Mouse (Mus musculus): ENCODE measurements at regions not wholly inside any gene's neighbourhood (a gene's known extent, or its start where the extent isn't known, plus 50 kb on each side); places are given as distances from the start of the nearest gene placed in this dataset.

DNA sequence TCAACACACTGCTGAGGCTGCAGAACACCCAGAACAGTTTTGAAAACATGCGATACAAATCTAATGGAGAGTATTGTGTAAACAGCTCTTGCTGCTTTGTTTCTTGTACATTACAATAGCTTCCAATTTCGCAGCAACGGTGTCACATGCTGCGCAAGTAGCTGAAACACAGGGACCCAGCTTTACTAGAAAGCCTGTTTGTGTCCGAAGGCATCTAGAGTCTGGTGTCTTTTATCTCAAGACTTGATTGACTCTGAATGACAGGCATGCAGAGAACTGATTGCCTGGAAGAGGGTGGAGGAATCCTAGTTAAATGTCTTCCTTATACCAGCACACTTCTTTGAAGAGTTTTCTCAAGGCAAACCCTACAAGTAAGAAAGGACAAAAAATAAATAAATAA, 66.1 kb upstream of the Fgf10 start:
- CTCF ChIA-PET: no interaction called here
- POLR2A ChIA-PET: interaction anchor here in 2 of 4 experiments (0.9 kb wide), 2 partner anchors 8 to 29 kb away, joined by 3 read pairs; no protein-coding TSS in a partner anchor

- ChIA-PET POLR2A (no interaction called here), CTCF (interaction anchor here in 1 of 4 experiments (0.6 kb wide), 1 partner anchor 72 kb away, joined by 3 read pairs; no protein-coding TSS in a partner anchor)
Measured at GRCm38 (mm10) chr13:118596856-118597255, 72.7 kb upstream of the Fgf10 start.

GRCm38 (mm10) chr13:118596218-118596795, 73.3 kb upstream of the Fgf10 start:
- ChIA-PET CTCF (interaction anchor here in 1 of 4 experiments (0.6 kb wide), 1 partner anchor 72 kb away, joined by 3 read pairs; no protein-coding TSS in a partner anchor), POLR2A (no interaction called here)

DNA sequence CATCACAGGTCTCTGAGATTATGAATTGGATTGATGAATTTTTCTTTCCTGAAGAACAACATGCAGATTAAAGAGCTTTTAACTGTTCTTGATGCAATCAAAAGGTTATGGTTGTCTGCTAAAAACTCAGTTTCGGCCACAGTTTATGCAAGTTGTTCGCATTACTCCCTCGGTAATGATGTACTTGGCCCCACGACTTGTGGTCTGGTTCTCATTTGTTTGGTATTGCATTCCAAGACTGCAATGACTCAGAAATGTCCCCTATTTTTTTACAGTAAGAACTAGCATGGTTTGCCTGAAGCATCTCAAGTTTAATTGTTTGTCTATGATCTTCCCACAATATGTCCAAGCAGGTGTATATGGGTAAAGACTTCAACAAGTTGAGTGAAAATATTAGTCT, 77.5 kb upstream of the Fgf10 start:
- ChIA-PET POLR2A (no interaction called here), CTCF (interaction anchor here in 1 of 4 experiments (0.5 kb wide), 1 partner anchor 797 kb away, joined by 3 read pairs; no protein-coding TSS in a partner anchor)

- ChIA-PET CTCF (no interaction called here), POLR2A (interaction anchor here in 1 of 4 experiments (1.5 kb wide), 1 partner anchor 12 kb away, joined by 4 read pairs; no protein-coding TSS in a partner anchor)
Measured at GRCm38 (mm10) chr13:118572555-118572954, 97.0 kb upstream of the Fgf10 start.

GRCm38 (mm10) chr13:118565219-118565833, 104.3 kb upstream of the Fgf10 start:
- ChIA-PET POLR2A (no interaction called here), CTCF (no interaction called here)

- POLR2A ChIA-PET: no interaction called here
- CTCF ChIA-PET: no interaction called here
Measured at GRCm38 (mm10) chr13:118558966-118559365, 110.6 kb upstream of the Fgf10 start.

- CTCF ChIA-PET: no interaction called here
- POLR2A ChIA-PET: no interaction called here
Measured at GRCm38 (mm10) chr13:118552029-118552428, 117.6 kb upstream of the Fgf10 start.

DNA sequence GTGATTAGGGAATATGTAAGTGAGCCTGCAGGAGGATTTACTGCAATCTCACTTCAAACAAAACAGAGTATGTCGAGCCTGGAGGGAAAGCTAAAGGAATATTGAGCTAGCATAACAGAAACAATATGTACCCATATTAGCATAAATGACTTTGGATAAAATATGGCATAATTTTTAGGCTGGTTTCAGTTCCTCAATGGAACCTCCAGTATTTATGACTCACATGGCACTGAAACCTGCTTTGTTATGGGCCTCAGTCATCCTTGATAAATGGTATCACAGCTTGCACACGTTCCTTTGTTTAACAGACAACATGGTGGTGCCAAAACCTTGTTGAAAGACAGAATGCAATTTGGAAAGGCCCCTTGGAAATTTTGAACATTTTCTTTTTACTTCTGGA, 130.8 kb upstream of the Fgf10 start:
- CTCF ChIA-PET: no interaction called here
- POLR2A ChIA-PET: no interaction called here

DNA sequence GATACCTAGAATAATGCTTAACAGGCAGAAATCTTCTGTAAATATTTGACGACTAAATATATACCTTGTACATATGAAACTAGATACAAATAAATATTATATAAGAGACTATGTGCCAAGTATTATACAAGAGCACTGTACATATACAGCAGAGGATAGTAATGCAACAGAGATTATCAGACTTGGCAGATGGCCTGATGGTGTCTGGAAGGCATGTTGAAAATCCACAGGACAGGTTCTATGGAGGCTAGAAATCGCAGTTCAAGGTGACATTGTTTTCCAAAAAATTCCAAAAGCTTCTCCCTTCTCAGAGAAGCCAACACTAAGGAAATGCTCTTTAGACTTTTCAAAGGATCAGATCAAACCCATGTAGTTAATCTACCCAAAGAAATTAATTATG, 126.9 kb upstream of the Mrps30 start:
- ChIA-PET POLR2A (no interaction called here), CTCF (no interaction called here)

DNA sequence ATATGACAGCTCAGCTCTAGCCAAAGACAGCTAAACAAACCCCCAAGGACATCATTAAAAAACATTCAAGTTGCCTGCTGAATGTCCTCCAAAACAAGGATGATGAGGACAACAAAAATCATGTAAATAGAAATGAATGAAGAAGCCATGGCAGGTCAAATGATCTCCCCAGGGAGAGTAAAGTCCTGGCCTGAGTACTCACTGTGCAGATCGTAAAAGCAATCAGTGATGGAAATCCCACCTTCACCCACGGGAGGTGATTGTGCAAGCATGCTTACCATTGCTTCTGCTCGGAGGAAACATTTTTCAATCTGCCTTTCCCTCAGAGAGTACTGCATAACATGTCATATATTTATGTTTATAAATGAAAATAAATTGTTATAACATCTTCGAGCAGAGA, 119.1 kb upstream of the Mrps30 start:
- ChIA-PET CTCF (interaction anchor here in 1 of 4 experiments (0.7 kb wide), 1 partner anchor 40 kb away, joined by 6 read pairs; no protein-coding TSS in a partner anchor), POLR2A (interaction anchor here in 1 of 4 experiments (0.6 kb wide), 1 partner anchor 9 kb away, joined by 3 read pairs; no protein-coding TSS in a partner anchor)

DNA sequence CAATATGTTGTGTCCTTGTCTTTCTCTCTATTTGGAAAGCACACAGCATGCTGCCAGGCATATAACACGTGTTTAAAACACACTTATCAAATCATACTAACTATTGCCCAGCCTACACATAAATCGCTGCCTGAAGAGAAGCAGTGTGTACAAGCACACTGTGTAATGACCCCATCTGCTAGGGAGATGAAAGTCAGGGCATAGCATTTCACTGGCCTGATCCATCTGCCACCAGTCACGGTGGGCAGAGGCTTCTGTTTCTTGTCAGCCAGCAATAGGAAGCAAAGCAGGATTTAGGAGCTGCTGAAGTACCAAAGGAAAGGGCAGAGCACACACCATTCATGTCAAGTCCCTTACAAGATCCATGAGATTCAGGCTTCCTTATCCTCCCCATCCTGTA, 103.6 kb upstream of the Mrps30 start:
- ChIA-PET CTCF (no interaction called here), POLR2A (no interaction called here)

DNA sequence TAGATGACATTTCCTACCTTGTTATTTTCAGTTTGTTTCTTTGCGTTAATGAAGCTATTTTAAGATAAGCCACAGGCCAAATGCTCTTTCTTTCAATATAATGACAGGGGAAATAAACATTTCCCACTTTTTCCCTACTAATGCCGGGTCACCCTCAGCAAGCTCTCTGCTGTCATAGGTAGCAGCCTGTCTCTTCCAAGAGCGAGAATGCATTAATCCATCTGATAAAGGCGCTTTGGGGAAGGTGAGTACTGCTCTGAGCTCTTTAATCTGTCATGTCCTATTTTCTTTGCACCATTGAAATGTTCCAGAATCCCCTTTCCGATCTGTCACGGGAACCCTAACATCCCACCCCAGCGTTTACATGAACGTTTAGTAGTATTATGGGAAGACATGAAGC, 96.0 kb upstream of the Mrps30 start:
- POLR2A ChIA-PET: no interaction called here
- CTCF ChIA-PET: no interaction called here

- POLR2A ChIA-PET: no interaction called here
- CTCF ChIA-PET: no interaction called here
Measured at GRCm38 (mm10) chr13:118480237-118480636, 93.2 kb upstream of the Mrps30 start.

DNA sequence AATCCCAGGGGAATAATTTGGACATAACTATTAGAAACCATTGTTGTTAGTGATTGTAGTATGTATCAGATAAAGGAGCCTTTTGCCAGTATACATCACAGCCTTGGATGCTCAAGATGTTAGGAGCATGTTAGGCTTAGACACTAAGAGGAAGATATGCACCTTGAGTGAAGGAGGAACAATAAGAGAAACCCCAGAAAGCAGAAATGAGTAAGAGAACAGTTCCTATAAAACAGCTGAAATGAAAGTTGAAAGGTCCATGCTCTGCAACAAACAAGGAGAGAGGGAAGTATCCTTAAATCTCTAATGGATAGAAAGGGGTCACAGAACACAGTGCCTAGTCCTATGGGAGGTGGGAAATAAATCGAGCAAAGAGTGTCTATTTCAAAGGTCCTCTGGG, 91.4 kb upstream of the Mrps30 start:
- ChIA-PET CTCF (no interaction called here), POLR2A (no interaction called here)

DNA sequence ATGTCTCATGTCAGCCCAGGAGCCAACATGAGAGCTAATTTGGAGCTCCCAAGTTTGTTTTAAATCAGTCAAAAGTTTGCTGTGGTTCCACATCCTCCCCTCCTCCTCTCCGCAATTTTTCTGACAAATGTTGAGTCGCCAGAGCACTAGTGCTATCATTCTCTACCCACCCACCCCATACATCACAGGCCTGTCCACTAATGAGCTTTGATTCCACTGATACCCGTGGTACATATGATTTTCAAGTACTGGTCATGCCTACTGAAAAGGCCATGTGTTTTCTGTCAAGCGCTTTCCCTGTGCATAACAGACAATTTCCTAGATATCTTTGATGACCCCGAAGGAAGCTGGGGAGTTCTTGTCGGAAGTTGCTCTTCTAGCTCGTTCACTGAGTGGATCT, 85.5 kb upstream of the Mrps30 start:
- ChIA-PET POLR2A (no interaction called here), CTCF (no interaction called here)

DNA sequence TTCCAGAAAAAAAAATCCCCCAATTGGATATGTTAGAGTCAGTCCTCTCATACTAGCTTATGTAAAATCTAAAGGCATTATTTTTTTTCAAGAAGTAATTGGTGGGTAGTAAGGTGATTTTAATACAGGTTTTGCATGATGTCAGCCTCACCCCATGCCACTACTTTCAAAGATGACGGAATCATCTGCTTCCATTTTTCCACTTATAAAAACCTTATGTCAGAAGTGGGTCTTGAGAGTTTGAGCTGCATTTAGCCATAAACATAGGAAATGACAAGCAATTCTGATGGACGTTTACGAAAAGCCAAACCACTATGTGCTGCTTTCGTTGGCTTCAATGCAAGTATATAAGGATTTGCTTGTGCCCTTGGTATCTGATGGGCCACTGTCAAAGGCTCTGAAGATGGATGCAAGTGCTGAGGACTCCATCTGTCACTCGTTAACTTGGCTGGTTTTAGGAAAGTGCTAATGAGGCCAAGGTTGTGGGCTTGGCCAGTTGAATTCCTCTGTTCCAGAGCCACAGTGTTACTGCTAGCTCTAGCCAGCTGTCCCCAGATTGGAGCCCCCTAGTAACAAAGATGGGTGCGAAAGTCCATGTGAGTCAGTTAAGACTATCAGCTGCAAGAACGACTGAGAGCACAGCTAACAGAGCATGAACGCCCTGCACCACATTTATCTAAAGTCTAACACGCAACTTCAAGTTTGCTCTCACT, 72.8 kb upstream of the Mrps30 start:
- ChIA-PET CTCF (no interaction called here), POLR2A (no interaction called here)

GRCm38 (mm10) chr13:118448977-118449705, 62.1 kb upstream of the Mrps30 start:
- ChIA-PET CTCF (no interaction called here), POLR2A (no interaction called here)

GRCm38 (mm10) chr13:118441322-118442064, 54.4 kb upstream of the Mrps30 start:
- CTCF ChIA-PET: interaction anchor here in 1 of 4 experiments (0.6 kb wide), 1 partner anchor 44 kb away, joined by 3 read pairs; no protein-coding TSS in a partner anchor
- POLR2A ChIA-PET: no interaction called here
